28 mouse cellular contexts compared by ENCODE assay signal in genomic region chr11:22825548-22825947, GRCm38 (mm10). TPM values are rescaled to one million over a fixed set of nuclear protein-coding genes. Genes with fewer than 3 reads are reported as not detected.
A peak's percentile ranks its signal among the peaks of the same experiment; 100 is the strongest.
DNase-seq lines count a peak whose midpoint lies in the region; ATAC-seq and TF ChIP-seq lines count a peak whose summit lies in the region.
"Had no signal": no experiment of that assay in that cellular context is flagged by ENCODE, and none has a peak within 500 bp of the region (broad histone marks: within the 10 kb centered on the region; RNA-seq: fewer than 3 reads in every experiment).

No protein-coding gene starts in this region.

- no peak for ATAC-seq in intestine, postnatal 0 days
- ATAC-seq in intestine, embryonic 15.5 days = no peak
- ATAC-seq in midbrain, embryonic 11.5 days (ENCODE audit: low FRiP score) = no peak
- ATAC-seq in midbrain, embryonic 13.5 days = no peak
- no peak for ATAC-seq in stomach, postnatal 0 days (ENCODE audit: low FRiP score, low TSS enrichment)
- ATAC-seq: activated CD4-positive, CD25-positive, alpha-beta regulatory T cell, adult 4 months; forebrain, embryonic 13.5 days; forebrain, embryonic 16.5 days; hindbrain, embryonic 16.5 days; inflammation-experienced regulatory T-cells, adult 6 months had no signal

- TF ChIP-seq CTCF in intestine, postnatal 0 days (IDR thresholded peaks at IDR 0.05; ENCODE audit: low read depth) = peak; percentile 19; the same call in 1 of the 2 replicates
- 0 out of 2 replicates have a peak, but pooled peaks have one; percentile 21 for TF ChIP-seq CTCF in stomach, postnatal 0 days (IDR thresholded peaks at IDR 0.05; ENCODE audit: low read depth)

- TF ChIP-seq EP300 in stomach, postnatal 0 days (optimal IDR thresholded peaks at IDR 0.05) = no peak

- peak; percentile 60 for DNase-seq in midbrain, embryonic 11.5 days (ENCODE audit: low spot score, missing footprints)
- no peak for DNase-seq in stomach, postnatal 0 days (ENCODE audit: low spot score)
- DNase-seq in thymus, postnatal 4 days = no peak
- DNase-seq: adrenal gland, adult 8-10 months; adrenal gland, postnatal 25 days; B cell, adult 2 months; cerebellum, adult 11-12 months; cerebellum, adult 8-10 months; cerebellum, postnatal 10 days; cerebellum, postnatal 36 days; embryo, embryonic 11 days; gastrocnemius, postnatal 10 days; gastrocnemius, postnatal 36 days; heart, postnatal 10 days; heart, postnatal 36 days had no signal

- H3K27me3 ChIP-seq in intestine, postnatal 0 days (replicated peaks; ENCODE audit: control insufficient read depth, insufficient read depth, low read length) = no peaks in the 10 kb centered on the region
- H3K27me3 ChIP-seq in intestine, embryonic 15.5 days (replicated peaks) = no peaks in the 10 kb centered on the region
- H3K27me3 ChIP-seq in midbrain, embryonic 11.5 days (ENCODE audit: control insufficient read depth, insufficient read depth, low read length) = no peaks in the 10 kb centered on the region
- no peaks in the 10 kb centered on the region for H3K27me3 ChIP-seq in midbrain, embryonic 13.5 days
- H3K27me3 ChIP-seq in stomach, postnatal 0 days (ENCODE audit: control insufficient read depth, insufficient read depth, low read length) = no peaks in the 10 kb centered on the region
- H3K27me3 ChIP-seq: forebrain, embryonic 13.5 days; heart, embryonic 12.5 days; heart, embryonic 15.5 days had no signal

- H3K4me1 ChIP-seq in intestine, postnatal 0 days (replicated peaks; ENCODE audit: control insufficient read depth, insufficient read depth, low read length) = no peaks in the 10 kb centered on the region
- H3K4me1 ChIP-seq in intestine, embryonic 15.5 days (replicated peaks) = 0 out of 2 replicates have a peak, but pooled peaks cover 2% of the 10 kb centered on the region
- H3K4me1 ChIP-seq in midbrain, embryonic 11.5 days (ENCODE audit: control insufficient read depth, insufficient read depth, low read length) = no peaks in the 10 kb centered on the region; the same call in 1 of the 2 replicates
- no peaks in the 10 kb centered on the region for H3K4me1 ChIP-seq in midbrain, embryonic 13.5 days (replicated peaks)
- no peaks in the 10 kb centered on the region for H3K4me1 ChIP-seq in stomach, postnatal 0 days (replicated peaks; ENCODE audit: control insufficient read depth, insufficient read depth)
- H3K4me1 ChIP-seq: forebrain, embryonic 13.5 days; hindbrain, embryonic 13.5 days had no signal

- H3K4me3 ChIP-seq in intestine, postnatal 0 days (ENCODE audit: low read depth, low read length) = no peak overlapping the region
- no peak overlapping the region for H3K4me3 ChIP-seq in intestine, embryonic 15.5 days (replicated peaks)
- no peak overlapping the region for H3K4me3 ChIP-seq in midbrain, embryonic 11.5 days (ENCODE audit: low read depth, low read length)
- H3K4me3 ChIP-seq in midbrain, embryonic 13.5 days (replicated peaks) = no peak overlapping the region
- H3K4me3 ChIP-seq in stomach, postnatal 0 days (ENCODE audit: low read depth, low read length) = no peak overlapping the region
- H3K4me3 ChIP-seq: forebrain, embryonic 10.5 days; forebrain, embryonic 13.5 days; heart, embryonic 12.5 days; heart, embryonic 15.5 days; hindbrain, embryonic 10.5 days; hindbrain, embryonic 13.5 days had no signal

- no peaks in the 10 kb centered on the region for H3K36me3 ChIP-seq in intestine, postnatal 0 days (ENCODE audit: control insufficient read depth, insufficient read depth)
- no peaks in the 10 kb centered on the region for H3K36me3 ChIP-seq in intestine, embryonic 15.5 days
- no peaks in the 10 kb centered on the region for H3K36me3 ChIP-seq in midbrain, embryonic 11.5 days (ENCODE audit: control insufficient read depth, insufficient read depth, low read length)
- H3K36me3 ChIP-seq in midbrain, embryonic 13.5 days = no peaks in the 10 kb centered on the region
- no peaks in the 10 kb centered on the region for H3K36me3 ChIP-seq in stomach, postnatal 0 days (ENCODE audit: control insufficient read depth, insufficient read depth, low read length)
- H3K36me3 ChIP-seq: forebrain, embryonic 10.5 days; heart, embryonic 12.5 days; heart, embryonic 15.5 days; hindbrain, embryonic 10.5 days; hindbrain, embryonic 13.5 days had no signal

- no peak overlapping the region for H3K27ac ChIP-seq in intestine, postnatal 0 days (ENCODE audit: low read depth, low read length)
- H3K27ac ChIP-seq in intestine, embryonic 15.5 days = no peak overlapping the region
- H3K27ac ChIP-seq in midbrain, embryonic 11.5 days (ENCODE audit: low read depth, low read length) = no peak overlapping the region
- H3K27ac ChIP-seq in midbrain, embryonic 13.5 days = no peak overlapping the region
- no peak overlapping the region for H3K27ac ChIP-seq in stomach, postnatal 0 days (replicated peaks)
- H3K27ac ChIP-seq: forebrain, embryonic 10.5 days; forebrain, embryonic 13.5 days; heart, embryonic 15.5 days; hindbrain, embryonic 10.5 days; hindbrain, embryonic 13.5 days had no signal

- H3K9ac ChIP-seq in intestine, postnatal 0 days (ENCODE audit: low read depth, low read length) = no peak overlapping the region
- no peak overlapping the region for H3K9ac ChIP-seq in intestine, embryonic 15.5 days
- H3K9ac ChIP-seq in midbrain, embryonic 11.5 days (ENCODE audit: low read length) = no peak overlapping the region
- H3K9ac ChIP-seq in midbrain, embryonic 13.5 days (replicated peaks) = no peak overlapping the region
- H3K9ac ChIP-seq in stomach, postnatal 0 days (ENCODE audit: low read length) = no peak overlapping the region
- H3K9ac ChIP-seq: forebrain, embryonic 13.5 days; heart, embryonic 12.5 days; heart, embryonic 15.5 days; hindbrain, embryonic 13.5 days had no signal

- no peaks in the 10 kb centered on the region for H3K9me3 ChIP-seq in intestine, postnatal 0 days (ENCODE audit: control insufficient read depth)
- H3K9me3 ChIP-seq in intestine, embryonic 15.5 days = no peaks in the 10 kb centered on the region
- H3K9me3 ChIP-seq in midbrain, embryonic 11.5 days (ENCODE audit: control insufficient read depth, low read length) = no peaks in the 10 kb centered on the region
- no peaks in the 10 kb centered on the region for H3K9me3 ChIP-seq in midbrain, embryonic 13.5 days
- no peaks in the 10 kb centered on the region for H3K9me3 ChIP-seq in stomach, postnatal 0 days (ENCODE audit: control insufficient read depth, low read length)
- H3K9me3 ChIP-seq: forebrain, embryonic 10.5 days; forebrain, embryonic 13.5 days; heart, embryonic 12.5 days; heart, embryonic 15.5 days; hindbrain, embryonic 10.5 days; hindbrain, embryonic 13.5 days had no signal

- no peak overlapping the region for H3K4me2 ChIP-seq in intestine, postnatal 0 days (replicated peaks; ENCODE audit: low read depth)
- no peak overlapping the region for H3K4me2 ChIP-seq in intestine, embryonic 15.5 days (replicated peaks)
- H3K4me2 ChIP-seq in midbrain, embryonic 11.5 days = no peak overlapping the region
- H3K4me2 ChIP-seq in midbrain, embryonic 13.5 days (replicated peaks) = no peak overlapping the region
- no peak overlapping the region for H3K4me2 ChIP-seq in stomach, postnatal 0 days (replicated peaks; ENCODE audit: low read depth)
- H3K4me2 ChIP-seq: forebrain, embryonic 13.5 days; heart, embryonic 12.5 days; heart, embryonic 15.5 days; hindbrain, embryonic 13.5 days had no signal

- 91% methylated on average over 1 of the region's 1 CpGs for WGBS in intestine, postnatal 0 days
- WGBS in intestine, embryonic 15.5 days = 100% methylated on average over 1 of the region's 1 CpGs
- WGBS in midbrain, embryonic 11.5 days = 100% methylated on average over 1 of the region's 1 CpGs
- WGBS in midbrain, embryonic 13.5 days = 95% methylated on average over 1 of the region's 1 CpGs
- 96% methylated on average over 1 of the region's 1 CpGs for WGBS in stomach, postnatal 0 days

RNA-seq across cellular contexts. Expression of gene B3gnt2, which starts 35.2 kb away (rescaled TPM):
- polyA plus RNA-seq in intestine, postnatal 0 days (2015; fragmentation: Nextera tagmentation; extraction: Ambion mirVana) = 13.8 and 15.1 TPM in 2 replicates
- 8.8 and 11.9 TPM in 2 replicates for polyA plus RNA-seq in intestine, embryonic 15.5 days (2015; fragmentation: Nextera tagmentation; extraction: Ambion mirVana)
- 1.8 and 1.9 TPM in 2 replicates for polyA plus RNA-seq in midbrain, embryonic 11.5 days (2014; fragmentation: Nextera tagmentation; extraction: Ambion mirVana)
- 1.9 and 2.4 TPM in 2 replicates for polyA plus RNA-seq in midbrain, embryonic 13.5 days (2015; fragmentation: Nextera tagmentation; extraction: Ambion mirVana)
- polyA plus RNA-seq in stomach, postnatal 0 days (2015; fragmentation: Nextera tagmentation; extraction: Ambion mirVana) = 15.1 and 18.4 TPM in 2 replicates
